Mouse (Mus musculus) embryonic stem cell, embryonic (primary cell): ENCODE results near the gene Mgp.

Experiments used
- CTCF ChIA-PET, 4 experiments: fragments of 300-600 bp in 2 of 4; fragments of 350-600 bp in 2 of 4; sonication (Branson Sonifier 250); formaldehyde crosslinking; loops; one replicate each; lab custom pipeline; 2022; ENCODE audit warnings: inconsistent platforms in 2 of 4; lab: Charles Lee
- POLR2A ChIA-PET, 4 experiments: fragments of 300-600 bp in 2 of 4; fragments of 350-600 bp in 2 of 4; sonication (Branson Sonifier 250); formaldehyde crosslinking; loops; one replicate each; lab custom pipeline; 2022; ENCODE audit warnings: antibody characterized with exemption in 4 of 4, inconsistent platforms in 1 of 4; lab: Charles Lee

Mgp gene

DNA sequence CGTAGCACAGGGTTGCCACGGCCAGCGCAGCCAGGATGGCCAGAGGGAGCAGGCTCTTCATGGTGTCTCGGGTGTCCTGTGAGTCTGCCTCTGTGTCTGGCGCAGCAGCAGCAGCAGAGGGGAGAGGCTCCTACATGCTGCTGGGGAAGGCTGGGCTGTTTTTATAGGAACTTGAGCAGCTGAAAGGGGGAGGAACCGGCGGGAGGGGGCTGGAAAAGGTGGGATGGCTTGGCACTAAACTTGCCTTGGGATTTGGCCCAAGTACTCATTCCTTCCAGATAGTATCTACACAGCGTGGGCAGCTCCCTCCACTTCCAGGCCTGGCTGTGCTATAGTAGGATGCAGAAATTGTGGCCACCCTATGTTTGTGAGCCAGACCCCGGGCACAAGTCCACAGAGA, at the start of gene Mgp:
TSS of gene Mgp (minus strand) at position 154 of the 400 bp plus-strand sequence.
- ChIA-PET CTCF (interaction anchor here in 1 of 4 experiments (0.9 kb wide), 1 partner anchor 28 kb away, joined by 3 read pairs; no protein-coding TSS in a partner anchor), POLR2A (interaction anchor here in 1 of 4 experiments (0.6 to 1.3 kb wide), 3 partner anchors 17 to 775 kb away, joined by 3 to 4 read pairs (median 3); partner anchors contain the start of gene Hist4h4)

DNA sequence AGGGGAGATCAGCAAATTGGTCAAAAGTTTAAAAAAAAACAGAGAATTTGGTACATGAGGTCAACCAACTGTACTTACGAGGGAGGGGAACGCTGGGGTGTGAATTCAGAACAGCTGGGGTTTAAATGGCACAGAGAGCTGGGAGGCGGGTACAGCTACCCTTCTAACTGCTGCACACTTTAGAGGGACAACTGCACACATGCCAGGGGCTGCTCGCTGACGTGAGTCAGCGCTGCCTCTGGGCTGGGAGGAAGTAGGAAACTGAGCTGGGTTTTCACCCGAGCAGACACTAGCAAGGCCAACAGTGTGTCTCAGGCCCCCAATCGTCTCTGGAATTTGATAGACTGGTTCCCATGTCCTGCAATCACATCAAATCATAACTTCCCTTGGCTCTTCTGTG, 49.4 kb upstream of the Mgp start:
- CTCF ChIA-PET: no interaction called here
- POLR2A ChIA-PET: no interaction called here

DNA sequence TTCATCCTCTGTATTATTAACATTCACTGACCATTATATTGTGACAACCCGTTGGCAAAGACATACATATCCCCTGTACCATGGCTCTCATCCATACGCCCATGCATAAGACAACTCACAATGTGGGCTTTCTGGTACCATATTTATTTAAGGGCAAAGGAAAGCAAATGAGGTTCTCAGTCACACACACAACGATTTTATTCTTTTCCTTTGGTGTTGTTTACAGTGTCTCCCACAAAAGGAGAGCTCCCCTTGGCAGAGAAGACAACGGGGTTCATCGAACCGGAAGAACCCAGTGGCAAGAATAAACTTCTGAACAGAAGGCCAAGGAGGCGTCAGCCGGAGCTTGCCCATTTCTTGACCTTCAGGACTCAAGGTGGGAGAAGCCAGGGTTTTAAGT, 47.9 kb upstream of the Mgp start, which contains the start of gene Pde6h:
TSS of gene Pde6h (plus strand) at position 301 of the 400 bp plus-strand sequence.
- ChIA-PET POLR2A (interaction anchor here in 1 of 4 experiments (1.2 kb wide), 1 partner anchor 9 kb away, joined by 4 read pairs; no protein-coding TSS in a partner anchor), CTCF (interaction anchor here in 1 of 4 experiments (0.6 kb wide), 1 partner anchor 38 kb away, joined by 3 read pairs; no protein-coding TSS in a partner anchor)

DNA sequence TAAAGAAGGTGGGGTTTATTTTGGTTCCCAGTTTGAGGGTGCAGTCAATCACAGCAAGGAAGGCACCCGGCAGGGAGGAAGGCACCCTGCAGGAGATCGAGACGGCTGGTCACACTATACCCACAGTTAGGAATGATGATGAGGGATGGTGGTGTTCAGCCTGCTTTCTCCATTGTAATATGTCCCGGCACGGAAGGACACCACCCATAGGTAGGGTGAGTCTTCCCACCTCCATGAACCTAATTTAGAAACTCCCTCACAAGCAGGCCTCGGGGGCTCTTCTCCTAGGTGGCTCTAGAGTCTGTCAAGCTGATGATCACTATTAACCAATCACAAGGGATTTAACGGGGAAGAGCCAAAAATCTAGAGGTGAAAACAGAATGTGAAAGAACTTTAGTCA, 47.2 kb upstream of the Mgp start:
- POLR2A ChIA-PET: interaction anchor here in 1 of 4 experiments (2.3 kb wide), 1 partner anchor 43 kb away, joined by 6 read pairs; no protein-coding TSS in a partner anchor
- CTCF ChIA-PET: no interaction called here

DNA sequence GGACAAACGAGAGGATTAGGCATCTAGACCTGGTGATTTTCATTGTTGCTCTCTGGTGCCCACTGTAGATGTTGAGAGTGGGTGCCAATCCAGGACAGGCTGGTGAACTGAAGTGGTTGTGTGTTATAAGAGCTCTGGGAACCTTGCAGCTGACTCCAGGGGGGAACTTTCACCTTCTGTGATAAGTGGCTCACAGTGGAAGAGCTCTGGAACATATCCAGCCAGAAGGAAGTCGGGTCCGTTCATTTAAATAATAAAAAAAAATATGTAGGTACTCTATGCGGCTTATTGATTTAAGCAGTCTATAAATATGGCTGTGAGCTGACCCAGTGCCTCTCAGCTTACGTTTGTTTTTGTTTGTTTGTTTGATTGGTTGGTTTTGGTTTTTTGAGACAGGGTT, 46.5 kb upstream of the Mgp start, which contains the start of gene Erp27:
TSS of gene Erp27 (minus strand) at position 101 of the 400 bp plus-strand sequence.
- POLR2A ChIA-PET: interaction anchor here in 1 of 4 experiments (1.1 to 2.3 kb wide), 2 partner anchors 8 to 44 kb away, joined by 4 to 6 read pairs; no protein-coding TSS in a partner anchor
- CTCF ChIA-PET: no interaction called here

DNA sequence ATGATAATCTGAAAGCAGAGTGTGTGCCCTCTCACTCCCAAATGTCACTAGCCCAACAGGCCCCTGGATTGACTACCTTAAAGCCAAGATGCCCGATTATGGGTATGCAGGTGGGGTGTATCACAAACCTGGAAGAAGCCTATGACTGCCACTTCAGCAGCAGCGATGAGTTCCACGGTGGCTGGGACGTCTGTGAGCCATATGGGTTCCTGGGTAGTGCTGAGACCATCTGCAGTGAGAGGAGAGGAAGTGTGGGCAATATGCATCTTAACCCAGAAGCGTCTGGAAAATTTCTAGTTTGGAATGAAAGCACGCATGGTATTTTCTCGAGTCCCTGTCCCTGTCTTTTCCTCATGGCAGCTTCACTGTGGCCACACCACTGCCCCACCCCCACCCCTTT, 46.0 kb upstream of the Mgp start:
- POLR2A ChIA-PET: interaction anchor here in 1 of 4 experiments (1.1 to 2.3 kb wide), 2 partner anchors 8 to 44 kb away, joined by 4 to 6 read pairs; no protein-coding TSS in a partner anchor

DNA sequence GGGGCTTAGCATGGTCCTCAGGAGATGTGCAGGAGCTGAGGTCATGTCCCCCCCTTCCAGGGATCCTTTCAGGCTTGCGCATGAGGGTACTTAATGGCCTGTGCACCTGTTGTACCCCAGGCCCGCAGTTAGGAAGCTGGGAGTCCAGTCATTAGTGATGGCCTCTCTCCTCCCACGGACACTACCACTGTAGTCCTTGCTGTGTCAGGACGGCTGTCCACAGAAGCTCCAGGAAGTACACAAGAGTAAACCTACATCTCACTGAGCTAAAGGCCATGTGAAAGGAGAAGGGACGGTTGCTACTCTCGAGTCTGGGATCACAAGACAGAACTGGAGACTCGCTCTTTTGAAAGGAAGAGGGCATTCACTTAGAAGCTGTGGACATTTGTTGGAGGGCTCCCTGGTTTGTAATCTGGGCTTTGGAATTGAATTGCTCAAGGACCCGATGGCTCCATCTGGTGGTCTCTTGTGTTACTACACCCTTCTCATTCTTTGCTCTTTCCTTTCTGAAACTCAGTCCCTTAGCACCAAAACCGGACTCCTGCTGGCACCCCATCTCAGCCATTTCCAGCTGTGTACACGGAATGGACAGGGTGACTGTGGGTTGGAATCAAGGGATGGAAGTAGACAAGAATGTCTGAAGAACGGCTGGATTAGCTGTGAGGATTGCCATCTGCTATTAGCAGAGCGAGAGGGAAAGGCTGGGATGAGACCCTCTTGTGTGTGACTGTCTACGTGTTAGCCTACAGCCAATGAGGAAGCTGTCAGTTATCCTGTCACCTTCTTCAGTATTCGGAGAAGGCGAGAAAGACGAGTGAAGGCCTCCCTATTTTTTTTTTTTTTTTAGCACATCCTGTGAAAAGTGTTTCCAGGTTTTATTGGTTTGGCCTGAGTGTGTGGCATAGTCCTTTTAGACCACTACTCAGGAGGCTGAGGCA, 45.0 kb upstream of the Mgp start:
- ChIA-PET CTCF (interaction anchor here in 3 of 4 experiments (0.9 to 2.3 kb wide), 9 partner anchors 9 to 73 kb away, joined by 3 to 10 read pairs (median 6); partner anchors contain the start of gene Arhgdib (in 1 of the 3)), POLR2A (interaction anchor here in 2 of 4 experiments (0.6 to 2.3 kb wide), 8 partner anchors 11 to 117 kb away, joined by 3 to 12 read pairs (median 4); partner anchors contain the start of gene Hist4h4 (in 2 of the 2))

More for the DNA sequence above, 46.0 kb upstream of the Mgp start:
- CTCF ChIA-PET: interaction anchor here in 1 of 4 experiments (1.4 to 1.9 kb wide), 2 partner anchors 60 to 74 kb away, joined by 4 to 10 read pairs; no protein-coding TSS in a partner anchor

DNA sequence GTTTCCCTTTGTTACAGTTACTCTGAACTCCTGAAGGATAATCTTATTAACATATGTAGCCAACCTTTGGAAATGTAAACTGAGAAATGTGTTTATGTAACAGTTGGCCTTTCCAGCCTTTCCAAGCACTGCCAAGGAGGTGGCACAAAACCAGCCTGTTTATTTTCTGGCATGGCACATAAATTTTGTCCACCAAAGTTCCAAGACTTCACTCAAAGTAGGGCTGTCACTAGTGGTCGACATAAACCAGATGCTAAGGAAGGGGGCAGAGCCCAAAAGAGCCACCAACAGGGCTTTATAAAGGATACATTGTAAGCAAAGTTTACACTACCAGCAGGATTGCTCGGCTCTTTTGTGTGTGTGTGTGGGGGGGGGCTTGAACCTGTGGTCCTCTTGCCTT, 42.3 kb upstream of the Mgp start:
- CTCF ChIA-PET: no interaction called here

DNA sequence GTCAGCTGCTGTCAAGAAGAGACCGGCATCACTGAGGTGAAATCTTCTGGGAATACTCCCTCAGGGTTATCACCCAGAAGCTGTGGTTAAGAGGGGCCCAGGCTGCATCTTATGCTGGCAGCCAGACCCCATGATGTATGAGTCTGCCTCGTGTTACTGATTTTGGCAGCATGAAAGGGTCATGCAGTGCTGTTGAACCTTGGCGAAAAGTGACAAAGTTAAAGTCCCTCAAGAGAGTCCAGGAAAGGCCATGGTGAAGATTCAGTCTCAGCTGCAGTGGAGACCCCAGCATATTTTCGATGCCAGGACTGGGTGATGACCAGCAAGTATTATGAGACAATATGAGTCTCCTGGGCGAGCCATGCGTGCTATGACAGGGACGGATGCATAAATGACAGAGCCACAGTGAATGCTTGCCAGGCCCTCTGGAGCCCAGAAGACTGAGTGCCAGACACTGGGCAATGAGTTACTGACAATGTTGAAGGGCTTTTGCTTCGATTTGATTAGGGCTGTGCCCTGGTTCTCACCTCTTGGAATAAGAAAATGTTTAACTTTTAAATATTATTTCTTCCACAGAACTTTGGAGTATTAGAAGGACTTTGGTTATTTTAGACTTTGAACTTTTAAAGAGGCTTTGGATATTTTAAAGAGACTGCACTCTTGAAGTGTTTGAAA, 40.2 kb upstream of the Mgp start:
- ChIA-PET CTCF (no interaction called here), POLR2A (no interaction called here)

More for the DNA sequence above, 42.3 kb upstream of the Mgp start:
- POLR2A ChIA-PET: interaction anchor here in 1 of 4 experiments (0.6 kb wide), 1 partner anchor 9 kb away, joined by 3 read pairs; no protein-coding TSS in a partner anchor

DNA sequence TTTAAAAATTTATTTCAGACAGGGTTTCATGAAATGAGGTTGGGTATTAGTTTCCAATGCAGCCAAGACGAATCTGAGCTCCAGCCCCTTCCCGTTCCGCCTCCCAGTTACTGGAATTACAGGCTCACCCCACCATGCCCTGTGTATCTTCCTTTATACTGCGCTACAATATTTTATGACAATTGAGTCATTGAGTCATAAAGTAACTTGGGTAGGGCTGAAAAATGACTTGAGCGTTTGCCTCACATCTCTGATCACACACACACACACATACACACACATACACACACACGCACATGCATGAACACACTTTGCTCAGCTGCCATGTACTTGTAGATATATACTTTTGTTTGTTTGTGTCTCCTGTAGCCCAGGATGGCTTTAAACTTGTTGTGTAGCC, 38.6 kb upstream of the Mgp start:
- POLR2A ChIA-PET: interaction anchor here in 3 of 4 experiments (0.6 to 1.2 kb wide), 7 partner anchors 10 to 111 kb away, joined by 3 to 5 read pairs (median 3); partner anchors contain the start of genes Hist4h4 (in 2 of the 3), BC049715 (in 1 of the 3), Pde6h (in 1 of the 3) and Wbp11 (in 1 of the 3)

DNA sequence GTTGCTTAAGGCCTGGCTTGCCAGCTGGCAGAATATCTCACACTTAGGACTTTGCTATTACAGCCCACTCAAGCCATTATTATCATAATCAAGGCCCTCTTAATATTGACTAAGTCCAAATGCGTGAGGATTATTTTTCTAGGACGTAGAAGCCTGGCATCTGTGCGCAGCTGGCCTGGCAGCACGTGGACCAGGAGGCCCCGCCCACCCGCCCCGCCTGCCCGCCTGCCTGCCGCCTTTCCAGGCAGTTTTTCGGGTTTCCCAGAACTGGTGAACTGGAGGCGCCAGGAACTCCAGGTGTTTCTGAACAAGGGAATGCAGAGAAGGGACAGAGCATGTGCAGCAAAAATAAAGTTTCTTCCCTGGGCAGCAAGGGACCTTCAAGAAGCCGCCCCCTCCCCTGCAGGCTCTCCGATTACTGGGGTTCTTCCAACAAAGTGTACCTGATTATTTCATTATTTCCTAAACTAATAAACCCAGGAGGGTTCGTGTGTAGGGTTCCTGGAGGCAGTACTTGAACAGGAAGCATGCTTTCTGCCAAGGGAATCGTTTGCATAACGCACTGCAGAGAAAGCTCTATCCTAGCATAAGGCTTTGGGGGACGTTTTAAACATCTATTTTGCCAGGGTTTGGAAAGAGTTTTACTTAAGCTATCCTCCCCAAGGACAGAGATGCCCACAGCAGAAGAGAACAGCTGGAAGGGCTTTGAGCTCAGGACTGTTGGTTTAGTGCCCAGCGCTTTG, 37.9 kb upstream of the Mgp start:
- CTCF ChIA-PET: interaction anchor here in 1 of 4 experiments (1.7 kb wide), 1 partner anchor 66 kb away, joined by 4 read pairs; no protein-coding TSS in a partner anchor
- POLR2A ChIA-PET: interaction anchor here in 3 of 4 experiments (0.6 to 1.2 kb wide), 7 partner anchors 11 to 110 kb away, joined by 3 to 5 read pairs (median 3); partner anchors contain the start of genes Hist4h4 (in 2 of the 3), BC049715 (in 1 of the 3), Pde6h (in 1 of the 3) and Wbp11 (in 1 of the 3)

More for the DNA sequence above, 38.6 kb upstream of the Mgp start:
- CTCF ChIA-PET: interaction anchor here in 1 of 4 experiments (1.7 kb wide), 1 partner anchor 66 kb away, joined by 4 read pairs; no protein-coding TSS in a partner anchor

DNA sequence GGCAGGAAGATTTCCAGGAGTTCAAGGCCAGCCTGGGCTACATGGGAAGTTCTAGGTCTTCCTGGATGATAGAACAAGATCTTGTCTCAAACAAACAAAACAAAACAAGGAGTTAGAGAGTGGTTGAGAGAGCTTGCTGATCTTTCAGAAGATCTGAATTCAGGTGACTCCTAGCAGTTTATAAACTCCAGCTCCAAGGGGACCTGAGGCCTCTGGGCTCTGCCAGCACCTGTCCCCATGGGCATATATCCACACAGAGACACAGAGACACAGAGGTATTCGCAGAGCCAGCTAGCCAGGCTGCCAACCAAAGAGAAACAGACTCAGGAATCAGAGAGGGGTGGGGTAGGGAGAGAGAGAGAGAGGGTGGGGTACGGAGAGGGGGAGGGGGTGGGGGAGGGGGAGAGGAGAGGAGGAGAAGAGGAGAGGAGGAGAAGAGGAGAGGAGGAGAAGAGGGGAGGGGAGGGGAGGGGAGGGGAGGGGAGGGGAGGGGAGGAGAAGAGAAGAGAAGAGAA, 37.2 kb upstream of the Mgp start:
- CTCF ChIA-PET: interaction anchor here in 1 of 4 experiments (1.7 kb wide), 1 partner anchor 65 kb away, joined by 4 read pairs; no protein-coding TSS in a partner anchor
- POLR2A ChIA-PET: interaction anchor here in 1 of 4 experiments (0.9 kb wide), 1 partner anchor 108 kb away, joined by 4 read pairs; the partner anchor contains the start of gene Hist4h4

DNA sequence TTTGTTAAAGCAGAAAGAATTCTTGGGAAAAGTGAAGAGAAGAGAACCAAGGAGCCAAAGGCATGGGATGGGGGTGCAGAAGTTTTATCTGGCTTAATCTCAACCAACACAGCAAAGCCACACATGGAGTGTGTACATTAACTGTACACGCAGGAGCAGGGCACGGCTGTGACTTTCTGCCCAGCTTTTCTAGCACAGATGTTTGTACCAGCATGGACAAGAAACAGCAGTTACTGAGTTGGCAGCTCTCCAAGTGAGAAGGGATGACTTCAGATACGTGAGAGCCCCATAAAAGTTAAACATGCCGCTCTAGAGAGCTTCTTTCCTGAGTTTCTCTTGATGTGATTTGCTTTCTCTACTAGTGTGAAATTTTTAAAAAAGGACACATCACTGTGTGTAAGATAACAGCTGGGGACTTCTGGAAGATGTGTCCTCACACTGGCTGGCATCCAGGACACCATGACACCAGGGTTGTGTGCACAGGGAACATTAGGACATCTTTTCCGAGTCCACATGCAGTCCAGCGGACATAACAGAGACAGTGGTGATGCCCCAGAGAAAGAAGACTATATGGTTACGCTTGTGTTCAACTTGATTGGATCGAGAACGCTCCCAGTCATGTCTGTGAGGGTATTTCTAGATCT, 34.7 kb upstream of the Mgp start:
- ChIA-PET POLR2A (interaction anchor here in 1 of 4 experiments (0.6 kb wide), 1 partner anchor 321 kb away, joined by 3 read pairs; no protein-coding TSS in a partner anchor), CTCF (no interaction called here)

DNA sequence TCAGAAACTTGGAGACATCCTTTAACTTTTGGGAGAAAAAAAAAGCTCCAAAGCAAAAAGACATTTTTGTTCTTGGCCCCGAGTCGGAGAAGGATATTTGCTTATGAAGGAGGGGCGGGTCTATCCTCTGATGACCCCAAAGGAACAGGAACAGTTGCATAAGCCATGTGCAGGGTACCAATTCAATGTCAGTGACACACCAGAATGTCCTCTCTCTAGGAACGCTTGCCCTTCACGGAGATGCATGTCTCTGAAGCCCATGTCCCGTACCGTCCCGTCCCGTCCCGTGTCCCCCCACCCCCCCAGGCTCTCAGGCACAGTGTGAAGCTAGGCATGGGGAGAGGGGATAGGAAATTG, 31.3 kb upstream of the Mgp start:
- CTCF ChIA-PET: interaction anchor here in 3 of 4 experiments (0.9 to 2.0 kb wide), 5 partner anchors 13 to 59 kb away, joined by 3 to 10 read pairs (median 3); no protein-coding TSS in a partner anchor
- POLR2A ChIA-PET: interaction anchor here in 3 of 4 experiments (0.5 to 2.6 kb wide), 15 partner anchors 23 to 587 kb away, joined by 3 to 12 read pairs (median 3); partner anchors contain the start of genes Hist4h4 (in 2 of the 3), Wbp11 (in 2 of the 3) and H2afj (in 1 of the 3)

DNA sequence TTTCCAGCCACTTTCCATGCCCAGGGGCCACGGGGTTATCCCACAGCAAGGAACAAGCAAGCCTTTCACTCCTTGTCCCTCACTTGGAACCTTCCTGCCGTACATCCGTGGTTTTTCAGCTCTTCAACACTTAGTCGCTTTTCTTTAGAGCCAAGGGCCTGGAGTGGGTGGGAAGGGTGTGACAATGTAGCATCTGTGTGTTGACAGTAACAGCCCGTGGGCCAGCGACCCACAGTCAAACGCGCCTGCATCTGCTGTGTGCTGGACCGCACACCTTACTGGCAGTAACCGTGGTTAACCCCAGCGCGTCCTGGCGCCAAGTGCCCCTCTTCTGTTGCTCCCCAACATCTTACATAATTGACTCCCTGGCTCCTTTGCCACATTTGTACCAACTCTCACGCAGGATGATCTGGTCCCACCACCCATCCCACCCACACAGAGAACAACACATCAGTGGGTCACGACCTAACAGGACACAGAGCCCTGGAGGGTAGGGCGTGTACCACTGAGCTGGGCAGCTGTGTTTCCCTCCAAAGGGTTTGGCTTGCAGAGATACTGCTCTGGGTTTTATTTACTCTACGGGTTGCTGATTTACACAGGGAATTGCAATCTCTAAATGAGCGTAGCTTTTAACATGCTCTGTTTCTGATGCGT, 30.8 kb upstream of the Mgp start:
- ChIA-PET POLR2A (interaction anchor here in 3 of 4 experiments (0.5 to 2.6 kb wide), 13 partner anchors 14 to 587 kb away, joined by 3 to 12 read pairs (median 3); partner anchors contain the start of genes Hist4h4 (in 2 of the 3), Wbp11 (in 2 of the 3) and H2afj (in 1 of the 3)), CTCF (interaction anchor here in 2 of 4 experiments (0.9 to 2.0 kb wide), 4 partner anchors 14 to 59 kb away, joined by 3 to 10 read pairs (median 5); no protein-coding TSS in a partner anchor)
